Mouse (Mus musculus) small intestine, adult 2 months (tissue): ENCODE data around the gene Ddt.

Experiments used
- CTCF ChIP-seq: fragments of 200-500 bp; IDR thresholded peaks from 2 replicates; pipeline ENCODE4 v1.5.1; 2012; ENCODE audit warnings: low read depth, mild to moderate bottlenecking, control low read depth, inconsistent platforms, low read length, moderate library complexity, mixed read lengths; ENCODE audit not compliant: insufficient replicate concordance, insufficient read length; ENCODE audit errors: extremely low read depth
- POLR2A ChIP-seq: fragments of 200-500 bp; IDR thresholded peaks from 2 replicates; pipeline ENCODE4 v1.6.1; 2012; ENCODE audit warnings: low read depth, mild to moderate bottlenecking, control low read depth, inconsistent platforms, low read length, moderate library complexity

DNA sequence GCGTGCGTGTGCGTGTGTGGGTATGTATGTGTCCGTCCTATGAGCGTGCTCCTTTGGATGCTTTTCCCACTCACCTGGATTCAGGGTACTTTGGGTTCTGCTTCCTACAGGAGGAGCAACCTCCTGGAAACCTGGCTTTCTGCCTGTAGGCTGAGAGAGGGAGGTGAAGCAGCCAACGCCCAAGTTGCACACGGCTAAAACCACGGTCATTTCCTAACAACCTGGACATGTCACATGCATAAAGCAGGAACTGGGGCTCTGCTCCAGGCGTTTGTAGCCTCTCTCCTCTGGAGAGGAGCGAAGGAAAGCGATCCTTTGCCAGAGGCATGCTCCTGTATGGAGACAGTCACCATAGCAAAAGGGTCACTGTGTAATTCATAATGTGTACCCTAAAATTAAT is 16.5 kb downstream of the Ddt start:
- no peak for TF ChIP-seq CTCF
- no peak for TF ChIP-seq POLR2A
